Mouse (Mus musculus) intestine, embryonic 14.5 days (tissue): ENCODE data around the gene Ccdc190. TPM values are rescaled to one million over a fixed set of nuclear protein-coding genes. Genes with fewer than 3 reads are reported as not detected.
A peak's percentile ranks its signal among the peaks of the same experiment; 100 is the strongest.

ENCODE experiments used
- ATAC-seq: fragments of 200-750 bp; cut with Nextera tagmentation; replicated peaks from 2 replicates; pipeline ENCODE4 v1.8.0; 2017; ENCODE audit warnings: low read depth, moderate number of reproducible peaks, moderate TSS enrichment, moderate library complexity; ENCODE audit not compliant: low FRiP score, low TSS enrichment
- DNase-seq: peaks from one replicate; pipeline ENCODE4 v3.0.0-alpha.2; 2018; ENCODE audit warnings: low spot score
- H3K27ac ChIP-seq: fragments of 300-500 bp; sonication (generic); 2 replicates; pipeline ENCODE4 v1.5.1; 2014; ENCODE audit warnings: low read depth, mild to moderate bottlenecking, control low read depth
- H3K27me3 ChIP-seq: fragments of 300-500 bp; sonication (generic); replicated peaks from 2 replicates; pipeline ENCODE4 v1.6.1; 2014; ENCODE audit warnings: low read length, control low read depth; ENCODE audit not compliant: control insufficient read depth, insufficient read depth
- H3K36me3 ChIP-seq: fragments of 300-500 bp; sonication (generic); 2 replicates; pipeline ENCODE4 v1.6.1; 2014; ENCODE audit warnings: low read length, control low read depth; ENCODE audit not compliant: control insufficient read depth, insufficient read depth
- H3K4me1 ChIP-seq: fragments of 300-500 bp; sonication (generic); replicated peaks from 2 replicates; pipeline ENCODE4 v1.6.1; 2014; ENCODE audit warnings: low read length, control low read depth, mixed read lengths; ENCODE audit not compliant: control insufficient read depth, insufficient read depth
- H3K4me2 ChIP-seq: fragments of 300-500 bp; sonication (generic); 2 replicates; pipeline ENCODE4 v1.6.1; 2014; ENCODE audit warnings: low read length
- H3K4me3 ChIP-seq: fragments of 300-500 bp; sonication (generic); 2 replicates; pipeline ENCODE4 v1.5.1; 2014; ENCODE audit warnings: low read depth, low read length, control low read depth, mixed read lengths
- H3K9ac ChIP-seq: fragments of 300-500 bp; sonication (generic); 2 replicates; pipeline ENCODE4 v1.6.1; 2014; ENCODE audit warnings: mild to moderate bottlenecking, low read length
- H3K9me3 ChIP-seq: fragments of 300-500 bp; sonication (generic); 2 replicates; pipeline ENCODE4 v1.6.1; 2016; ENCODE audit warnings: low read length, control low read depth; ENCODE audit not compliant: control insufficient read depth
- WGBS: fragments of 180-500 bp; shearing (Covaris S2); extraction: QIAGEN DNeasy Blood & Tissue Kit; methylation state at CpG from one replicate; pipeline ENCODE4 v1.1.7; 2014; 5-methylcytosine and 5-hydroxymethylcytosine counted together
- polyA plus RNA-seq: library from polyadenylated mRNA; unstranded; fragments of >200 nt; fragmentation: Nextera tagmentation; extraction: Ambion mirVana; gene quantifications from 2 replicates; pipeline ENCODE4 v1.2.1, GENCODE M21; 2014

Ccdc190 gene
- not detected in 2 replicates for polyA plus RNA-seq

- H3K4me3 ChIP-seq, result no peak within 1 kb of the TSS
- no peaks in the 10 kb centered on the region for H3K9me3 ChIP-seq
- no peaks in the 10 kb centered on the region for H3K4me1 ChIP-seq
- DNase-seq, result peak; percentile 50
- no peaks in the 10 kb centered on the region for H3K36me3 ChIP-seq
- ATAC-seq, result no peak
- H3K4me2 ChIP-seq, result peak within 1 kb of the TSS; percentile 24; the same call in 1 of the 2 replicates
- 23% methylated on average over 12 of the region's 12 CpGs for WGBS
- no peak within 1 kb of the TSS for H3K27ac ChIP-seq
- H3K9ac ChIP-seq, result no peak within 1 kb of the TSS
- no peaks in the 10 kb centered on the region for H3K27me3 ChIP-seq
These were observed at the start of gene Ccdc190 for GRCm38 (mm10) chr1:169928454-169928971. TSS of gene Ccdc190 (plus strand) at chr1:169928648.

GRCm38 (mm10) chr1:169879060-169879459, 49.4 kb upstream of the Ccdc190 start:
- Histone ChIP-seq H3K4me3 (no peak overlapping the region), H3K4me2 (no peak overlapping the region), H3K27ac (no peak overlapping the region), H3K9me3 (no peaks in the 10 kb centered on the region), H3K27me3 (no peaks in the 10 kb centered on the region), H3K9ac (no peak overlapping the region), H3K4me1 (no peaks in the 10 kb centered on the region), H3K36me3 (no peaks in the 10 kb centered on the region)
- DNase-seq (no peak), ATAC-seq (no peak)
- WGBS, result 90% methylated on average over 4 of the region's 4 CpGs

- Histone ChIP-seq H3K27me3 (no peaks in the 10 kb centered on the region), H3K36me3 (no peaks in the 10 kb centered on the region), H3K4me3 (no peak overlapping the region), H3K9ac (no peak overlapping the region), H3K9me3 (no peaks in the 10 kb centered on the region), H3K27ac (no peak overlapping the region), H3K4me1 (no peaks in the 10 kb centered on the region), H3K4me2 (no peak overlapping the region)
- no peak for DNase-seq
- 86% methylated on average over 5 of the region's 5 CpGs for WGBS
- ATAC-seq, result no peak
These were observed 48.3 kb upstream of the Ccdc190 start for GRCm38 (mm10) chr1:169880181-169880580.

- DNase-seq (no peak), ATAC-seq (no peak)
- Histone ChIP-seq H3K27me3 (no peaks in the 10 kb centered on the region), H3K4me2 (no peak overlapping the region), H3K9me3 (no peaks in the 10 kb centered on the region), H3K9ac (no peak overlapping the region), H3K4me1 (no peaks in the 10 kb centered on the region), H3K36me3 (no peaks in the 10 kb centered on the region), H3K4me3 (no peak overlapping the region), H3K27ac (no peak overlapping the region)
- WGBS, result 68% methylated on average over 5 of the region's 5 CpGs
These were observed 45.3 kb upstream of the Ccdc190 start for GRCm38 (mm10) chr1:169883081-169883565.

GRCm38 (mm10) chr1:169889250-169889649, 39.2 kb upstream of the Ccdc190 start:
- Histone ChIP-seq H3K4me3 (no peak overlapping the region), H3K27ac (no peak overlapping the region), H3K4me2 (no peak overlapping the region), H3K36me3 (no peaks in the 10 kb centered on the region), H3K9ac (no peak overlapping the region), H3K9me3 (no peaks in the 10 kb centered on the region), H3K27me3 (no peaks in the 10 kb centered on the region), H3K4me1 (no peaks in the 10 kb centered on the region)
- WGBS, result 79% methylated on average over 2 of the region's 2 CpGs
- DNase-seq, result no peak
- ATAC-seq, result no peak

GRCm38 (mm10) chr1:169893976-169894375, 34.5 kb upstream of the Ccdc190 start:
- Histone ChIP-seq H3K27me3 (no peaks in the 10 kb centered on the region), H3K9ac (no peak overlapping the region), H3K36me3 (no peaks in the 10 kb centered on the region), H3K4me2 (no peak overlapping the region), H3K9me3 (no peaks in the 10 kb centered on the region), H3K4me3 (no peak overlapping the region), H3K4me1 (no peaks in the 10 kb centered on the region), H3K27ac (no peak overlapping the region)
- DNase-seq (no peak), ATAC-seq (no peak)
- WGBS, result 87% methylated on average over 2 of the region's 2 CpGs

- Histone ChIP-seq H3K9ac (no peak overlapping the region), H3K4me1 (no peaks in the 10 kb centered on the region), H3K36me3 (no peaks in the 10 kb centered on the region), H3K9me3 (no peaks in the 10 kb centered on the region), H3K27me3 (no peaks in the 10 kb centered on the region), H3K4me2 (no peak overlapping the region), H3K27ac (no peak overlapping the region), H3K4me3 (no peak overlapping the region)
- ATAC-seq (no peak), DNase-seq (no peak)
- 71% methylated on average over 1 of the region's 1 CpGs for WGBS
These were observed 32.8 kb upstream of the Ccdc190 start for GRCm38 (mm10) chr1:169895686-169896085.

GRCm38 (mm10) chr1:169897916-169898315, 30.5 kb upstream of the Ccdc190 start:
- H3K36me3 ChIP-seq, result no peaks in the 10 kb centered on the region
- no peak overlapping the region for H3K4me2 ChIP-seq
- no peaks in the 10 kb centered on the region for H3K4me1 ChIP-seq
- no peak overlapping the region for H3K9ac ChIP-seq
- H3K27me3 ChIP-seq, result no peaks in the 10 kb centered on the region
- H3K9me3 ChIP-seq, result no peaks in the 10 kb centered on the region
- H3K27ac ChIP-seq, result no peak overlapping the region
- DNase-seq (no peak), ATAC-seq (no peak)
- no peak overlapping the region for H3K4me3 ChIP-seq
- 59% methylated on average over 1 of the region's 1 CpGs for WGBS

GRCm38 (mm10) chr1:169898607-169899006, 29.8 kb upstream of the Ccdc190 start:
- Histone ChIP-seq H3K9ac (no peak overlapping the region), H3K36me3 (no peaks in the 10 kb centered on the region), H3K4me1 (no peaks in the 10 kb centered on the region), H3K4me3 (no peak overlapping the region), H3K27ac (no peak overlapping the region), H3K9me3 (no peaks in the 10 kb centered on the region), H3K27me3 (no peaks in the 10 kb centered on the region), H3K4me2 (no peak overlapping the region)
- WGBS, result 73% methylated on average over 7 of the region's 7 CpGs
- ATAC-seq (no peak), DNase-seq (no peak)
